Mouse (Mus musculus): ENCODE results near the gene Nup188.

DNA sequence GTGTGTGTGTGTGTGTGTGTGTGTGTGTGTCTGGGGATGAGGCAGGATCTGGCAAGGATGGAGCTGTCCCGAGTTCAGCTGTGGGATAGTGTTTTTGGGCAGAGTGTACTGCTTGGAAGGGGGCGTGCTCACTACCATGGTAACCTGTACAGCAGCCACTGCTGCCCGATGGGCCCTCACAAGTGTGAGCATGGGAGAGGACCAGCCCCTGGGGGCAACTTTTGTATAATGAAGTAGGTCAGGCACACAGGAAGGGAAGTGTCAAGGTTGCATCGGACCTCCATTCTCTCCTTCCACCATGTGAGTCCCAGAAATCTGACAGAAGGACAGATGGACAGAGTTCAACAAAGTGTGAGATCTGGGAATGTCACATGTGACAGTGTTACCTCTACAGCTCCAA, 38.5 kb upstream of the Nup188 start:
- TF ChIP-seq CTCF (IDR thresholded peaks at IDR 0.05; ENCODE audit: control insufficient read depth, insufficient read depth, insufficient replicate concordance, low read depth, low read length), result no peak
- TF ChIP-seq POLR2A (IDR thresholded peaks at IDR 0.05; ENCODE audit: control insufficient read depth, low read depth, low read length), result no peak

All from testis, adult 2 months (tissue).